Mouse (Mus musculus) embryonic fibroblast, embryonic 13.5 days (primary cell): ENCODE measurements around the gene Sh3d19. TPM values are rescaled to one million over a fixed set of nuclear protein-coding genes. Genes with fewer than 3 reads are reported as not detected.
A peak's percentile ranks its signal among the peaks of the same experiment; 100 is the strongest.

Experiments used
- H3K27ac ChIP-seq: 2 replicates; pipeline ENCODE4 v1.5.1; 2012; ENCODE audit warnings: low read length, control low read depth, inconsistent platforms; ENCODE audit not compliant: insufficient read depth
- H3K4me1 ChIP-seq: 2 replicates; pipeline ENCODE4 v1.6.1; 2011; ENCODE audit warnings: low read length; ENCODE audit not compliant: control insufficient read depth, insufficient read depth
- H3K4me3 ChIP-seq: 2 replicates; pipeline ENCODE4 v1.5.1; 2011; ENCODE audit warnings: mild to moderate bottlenecking, control low read depth, low read length; ENCODE audit not compliant: insufficient read depth
- CTCF ChIP-seq: IDR thresholded peaks from 2 replicates; pipeline ENCODE4 v1.5.1; 2011; ENCODE audit warnings: mild to moderate bottlenecking, control low read depth, low read length, moderate library complexity, borderline replicate concordance; ENCODE audit not compliant: insufficient read depth
- POLR2A ChIP-seq: IDR thresholded peaks from 2 replicates; pipeline ENCODE4 v1.6.1; 2011; ENCODE audit warnings: low read depth, mild to moderate bottlenecking, control low read depth, low read length, moderate library complexity
- polyA plus RNA-seq: library from polyadenylated mRNA; stranded (reverse); fragments of >200 nt; gene quantifications from 2 replicates; pipeline ENCODE4 v1.2.4, GENCODE M21; 2011; ENCODE audit warnings: low read depth; ENCODE audit not compliant: missing spikeins, insufficient read length

Gene Sh3d19
- polyA plus RNA-seq, 1 experiment, result 54.2 TPM

DNA sequence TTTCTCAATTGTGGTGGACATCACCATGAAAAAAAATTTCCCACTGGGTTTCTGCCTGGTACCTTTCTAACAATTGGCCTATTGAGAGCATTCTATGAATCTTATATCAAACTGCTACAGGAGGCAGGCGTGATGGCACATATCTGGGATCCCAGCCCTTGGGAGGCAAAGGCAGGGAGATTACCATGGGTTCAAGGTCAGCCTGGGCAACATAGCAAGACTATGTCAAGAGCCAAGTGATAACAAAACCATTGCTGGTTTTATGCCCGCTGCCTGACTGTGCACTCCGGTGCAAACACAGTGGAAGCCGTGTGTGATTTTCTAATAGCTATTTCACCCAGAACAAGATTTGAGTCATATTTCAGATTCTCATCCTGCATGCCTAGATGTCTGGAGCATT, 20.0 kb upstream of the Sh3d19 start:
- TF ChIP-seq CTCF, result no peak
- no peak for TF ChIP-seq POLR2A
- Histone ChIP-seq H3K27ac (no peak overlapping the region), H3K4me3 (no peak overlapping the region), H3K4me1 (no peaks in the 10 kb centered on the region)

DNA sequence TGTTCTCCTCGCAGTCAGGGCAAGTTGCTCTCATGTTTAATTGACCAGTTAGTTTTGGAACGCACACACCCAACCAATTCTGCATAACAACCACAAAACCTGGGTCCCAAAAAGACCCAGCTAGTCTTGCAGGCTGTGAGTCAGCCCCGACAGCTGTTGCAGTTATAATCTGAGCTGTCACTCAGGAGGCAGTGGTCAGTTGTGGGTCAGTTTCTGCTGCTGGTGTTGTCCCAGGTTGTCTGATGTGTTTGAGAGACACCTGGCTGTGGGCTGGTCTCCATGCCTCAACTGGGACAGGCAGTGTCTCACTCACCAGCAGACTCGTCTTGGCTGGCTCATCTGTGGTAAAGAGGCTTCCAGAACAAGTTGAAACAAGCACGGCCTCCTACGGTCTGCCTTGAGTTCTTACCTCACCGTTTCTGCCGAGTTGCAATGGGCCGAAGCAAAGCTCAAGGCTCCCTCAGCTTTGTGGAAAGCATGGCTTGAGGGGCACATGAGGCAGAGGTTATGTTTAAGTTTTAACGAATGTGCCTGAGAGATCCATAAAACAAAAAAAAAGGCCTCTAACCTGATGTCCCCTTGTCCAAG, 18.1 kb upstream of the Sh3d19 start:
- no peak for TF ChIP-seq CTCF
- TF ChIP-seq POLR2A, result no peak
- Histone ChIP-seq H3K4me1 (no peaks in the 10 kb centered on the region), H3K4me3 (no peak overlapping the region), H3K27ac (no peak overlapping the region)

GRCm38 (mm10) chr3:85955269-85955668, 15.6 kb upstream of the Sh3d19 start:
- H3K4me1 ChIP-seq, result no peaks in the 10 kb centered on the region
- TF ChIP-seq POLR2A, result no peak
- no peak for TF ChIP-seq CTCF
- no peak overlapping the region for H3K4me3 ChIP-seq
- H3K27ac ChIP-seq, result no peak overlapping the region

DNA sequence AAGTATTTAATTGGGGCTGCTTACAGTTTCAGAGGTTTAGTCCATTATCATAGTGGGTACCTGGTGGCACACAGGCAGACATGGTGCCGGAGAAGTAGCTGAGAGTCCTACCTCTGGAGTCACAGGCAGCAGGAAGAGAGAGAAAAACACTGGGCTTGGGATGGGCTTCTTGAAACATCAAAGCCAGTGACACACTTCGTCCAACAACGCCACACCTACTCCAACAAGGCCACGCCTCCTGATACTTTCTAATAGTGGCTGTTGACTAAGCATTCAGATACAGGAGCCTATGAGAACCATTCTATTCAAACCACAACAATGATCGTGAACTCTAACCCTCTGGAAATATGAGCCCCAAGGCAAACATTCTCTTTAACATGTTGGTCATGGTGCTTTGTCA, 15.2 kb upstream of the Sh3d19 start:
- TF ChIP-seq POLR2A (no peak), CTCF (no peak)
- no peak overlapping the region for H3K27ac ChIP-seq

GRCm38 (mm10) chr3:85959669-85960068, 11.2 kb upstream of the Sh3d19 start:
- Histone ChIP-seq H3K4me1 (no peaks in the 10 kb centered on the region), H3K4me3 (no peak overlapping the region), H3K27ac (no peak overlapping the region)
- TF ChIP-seq CTCF (no peak), POLR2A (no peak)

More for the DNA sequence above, 15.2 kb upstream of the Sh3d19 start:
- H3K4me3 ChIP-seq, result no peak overlapping the region
- H3K4me1 ChIP-seq, result no peaks in the 10 kb centered on the region

DNA sequence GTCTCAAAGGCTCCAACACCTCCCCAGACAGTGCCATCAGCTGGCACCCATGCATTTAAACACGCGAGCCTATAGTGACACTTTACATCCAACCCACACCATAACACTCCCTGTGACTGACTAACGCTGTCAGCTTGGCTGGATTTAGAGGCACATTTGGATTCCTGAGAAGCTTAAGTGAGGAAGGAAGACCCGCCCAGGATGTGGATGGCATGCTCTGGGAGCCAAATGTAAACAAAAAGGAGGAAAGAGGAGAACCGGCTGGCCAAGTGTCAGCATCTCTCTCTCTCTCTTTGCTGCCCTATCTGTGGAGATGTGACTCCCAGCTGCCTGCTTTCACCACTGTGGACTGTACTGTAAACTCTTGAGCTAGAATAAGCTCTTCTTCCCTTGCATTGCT, 9.8 kb upstream of the Sh3d19 start:
- no peak overlapping the region for H3K4me3 ChIP-seq
- peaks cover 2% of the 10 kb centered on the region for H3K4me1 ChIP-seq
- no peak overlapping the region for H3K27ac ChIP-seq
- TF ChIP-seq CTCF (no peak), POLR2A (no peak)

DNA sequence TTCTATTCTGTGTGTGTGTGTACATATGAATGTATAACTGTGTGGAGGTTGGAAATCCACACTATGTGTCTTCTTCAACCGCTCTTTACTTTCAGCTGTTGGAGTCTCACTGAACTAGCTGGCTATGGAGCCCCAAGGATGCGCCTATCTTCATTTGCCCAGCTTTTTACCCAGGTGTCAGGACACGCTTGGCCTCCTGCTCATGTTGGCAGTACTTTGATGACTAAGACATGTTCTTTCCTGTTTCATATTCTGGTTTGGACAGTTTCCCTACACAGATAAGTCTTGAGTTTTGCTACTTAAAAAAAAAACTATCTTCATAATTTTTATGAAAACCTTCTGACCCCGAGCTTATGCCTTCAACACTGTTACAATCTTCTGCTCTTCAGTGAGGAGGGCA, 5.4 kb upstream of the Sh3d19 start:
- H3K27ac ChIP-seq, result no peak overlapping the region
- H3K4me1 ChIP-seq, result peaks cover 2% of the 10 kb centered on the region
- H3K4me3 ChIP-seq, result no peak overlapping the region
- TF ChIP-seq CTCF (no peak), POLR2A (no peak)

DNA sequence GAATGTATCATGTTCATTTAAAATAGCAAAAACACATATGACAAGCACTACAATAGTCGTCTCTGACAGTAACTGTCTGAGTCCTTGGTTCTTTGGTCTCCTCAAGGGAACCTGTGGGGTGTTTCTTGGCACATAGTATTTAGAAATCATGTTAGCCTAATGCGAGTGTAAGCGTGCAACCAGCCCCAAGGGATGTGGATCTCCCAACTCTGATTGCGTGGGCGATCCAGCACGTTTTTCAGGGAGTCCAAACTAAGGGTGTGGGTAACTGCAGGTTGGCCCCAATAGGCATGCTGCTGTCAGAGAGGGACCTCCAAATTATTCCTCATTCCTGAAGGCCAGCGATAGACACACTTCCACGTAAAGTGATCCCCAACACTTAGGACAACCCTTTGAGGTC, 1.9 kb upstream of the Sh3d19 start:
- TF ChIP-seq POLR2A, result no peak
- TF ChIP-seq CTCF, result no peak
- Histone ChIP-seq H3K27ac (no peak overlapping the region), H3K4me1 (peaks cover 2% of the 10 kb centered on the region)

GRCm38 (mm10) chr3:85971599-85971975, 678 bp downstream of the Sh3d19 start:
- Histone ChIP-seq H3K4me3 (peak overlapping the region; percentile 45), H3K27ac (no peak overlapping the region), H3K4me1 (no peaks in the 10 kb centered on the region)
- TF ChIP-seq POLR2A (no peak), CTCF (no peak)

More for the DNA sequence above, 1.9 kb upstream of the Sh3d19 start:
- no peak overlapping the region for H3K4me3 ChIP-seq

DNA sequence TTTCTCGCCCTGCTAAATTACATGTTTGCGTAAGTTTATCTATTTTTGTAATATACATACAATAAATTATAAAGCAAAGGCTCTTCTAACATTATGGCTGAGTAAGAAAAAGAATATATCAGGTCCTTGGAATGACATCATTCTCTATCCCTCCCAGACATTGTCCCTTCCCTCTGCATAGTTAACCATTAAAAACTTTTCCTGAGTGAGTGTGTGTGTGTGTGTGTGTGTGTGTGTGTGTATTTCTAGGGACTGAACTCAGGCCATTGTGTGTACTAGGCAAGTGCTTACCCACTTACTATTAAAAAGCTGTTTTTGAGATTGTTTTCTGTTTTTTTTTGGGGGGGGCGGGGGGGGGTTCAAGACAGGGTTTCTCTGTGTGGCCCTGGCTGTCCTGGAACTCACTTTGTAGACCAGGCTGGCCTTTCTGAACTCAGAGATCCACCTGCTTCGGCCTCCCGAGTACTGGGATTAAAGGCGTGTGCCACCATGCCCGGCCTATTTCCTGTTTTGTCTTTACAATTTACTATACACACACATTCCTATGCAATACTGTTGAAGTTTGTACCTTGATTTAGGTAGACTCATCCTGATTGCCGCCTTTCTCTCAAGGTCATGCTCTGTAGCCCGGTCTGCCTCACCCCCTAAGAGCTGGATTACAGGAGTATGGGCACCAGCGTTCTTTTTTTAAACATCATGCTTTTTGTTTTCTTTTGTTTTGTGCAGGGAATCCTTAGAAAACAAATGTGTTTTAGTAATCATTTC, 2.6 kb downstream of the Sh3d19 start:
- no peak overlapping the region for H3K4me3 ChIP-seq
- TF ChIP-seq POLR2A, result no peak
- TF ChIP-seq CTCF, result no peak
- H3K4me1 ChIP-seq, result no peaks in the 10 kb centered on the region
- no peak overlapping the region for H3K27ac ChIP-seq

- no peaks in the 10 kb centered on the region for H3K4me1 ChIP-seq
- H3K27ac ChIP-seq, result no peak overlapping the region
- TF ChIP-seq CTCF, result no peak
- no peak overlapping the region for H3K4me3 ChIP-seq
Observed at GRCm38 (mm10) chr3:85974451-85974850, 3.5 kb downstream of the Sh3d19 start.
